Mouse (Mus musculus): ENCODE measurements around the gene Cmas. TPM values are rescaled to one million over a fixed set of nuclear protein-coding genes. Genes with fewer than 3 reads are reported as not detected.

Gene Cmas
- 84.5 and 91.9 TPM in 2 replicates for polyA plus RNA-seq (2014; fragmentation: Nextera tagmentation; extraction: Ambion mirVana)

DNA sequence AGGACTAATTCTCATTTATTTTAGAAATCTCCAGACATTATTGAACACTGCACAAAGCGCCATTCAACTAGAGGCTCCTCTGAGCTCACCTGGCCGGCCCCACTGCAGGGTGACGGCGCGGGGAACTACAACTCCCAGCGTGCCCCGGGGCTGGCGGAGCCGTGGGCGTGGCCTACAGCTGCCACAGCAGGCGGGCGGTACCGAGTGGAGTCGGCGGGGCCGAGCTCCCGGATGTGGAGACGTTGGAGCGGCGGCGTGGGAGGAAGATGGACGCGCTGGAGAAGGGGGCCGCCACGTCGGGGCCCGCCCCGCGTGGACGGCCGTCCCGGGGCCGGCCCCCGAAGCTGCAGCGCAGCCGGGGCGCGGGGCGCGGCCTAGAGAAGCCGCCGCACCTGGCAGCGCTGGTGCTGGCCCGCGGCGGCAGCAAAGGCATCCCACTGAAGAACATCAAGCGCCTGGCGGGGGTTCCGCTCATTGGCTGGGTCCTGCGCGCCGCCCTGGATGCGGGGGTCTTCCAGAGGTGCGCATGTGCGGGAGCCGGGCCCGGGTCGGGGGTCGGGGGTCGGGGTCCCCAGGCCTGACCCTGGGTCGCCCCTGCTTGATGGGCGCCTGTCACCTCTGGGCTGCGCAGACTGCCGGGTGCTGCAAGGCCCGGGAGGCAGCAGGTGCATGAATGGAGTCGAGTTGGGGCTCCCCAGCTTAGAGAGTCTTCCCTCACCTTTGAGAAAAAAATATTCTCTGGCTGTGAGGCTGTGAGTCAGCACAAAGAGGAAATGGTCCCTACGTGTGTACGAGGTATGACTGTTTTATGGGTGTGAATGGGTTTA lies at the start of gene Cmas:
Cmas (plus strand) TSS at position 180 of the 827 bp plus-strand sequence.
- Histone ChIP-seq H3K27me3 (ENCODE audit: control insufficient read depth, insufficient read depth, low read length) (no peaks in the 10 kb centered on the region), H3K4me3 (ENCODE audit: low read depth, low read length) (peak within 1 kb of the TSS; percentile 91), H3K9ac (ENCODE audit: low read length) (peak within 1 kb of the TSS; percentile 82), H3K4me1 (ENCODE audit: control insufficient read depth, insufficient read depth, low read length) (0 out of 2 replicates have a peak, but pooled peaks cover 2% of the 10 kb centered on the region), H3K4me2 (ENCODE audit: low read depth, severe bottlenecking) (peak within 1 kb of the TSS; percentile 69), H3K27ac (replicated peaks; ENCODE audit: low read depth, low read length) (0 out of 2 replicates have a peak within 1 kb of the TSS, but pooled peaks have one; percentile 59), H3K36me3 (ENCODE audit: control insufficient read depth, insufficient read depth, low read length) (no peaks in the 10 kb centered on the region), H3K9me3 (ENCODE audit: control insufficient read depth, low read length) (no peaks in the 10 kb centered on the region)
- DNase-seq (ENCODE audit: low spot score): peak; percentile 92
- WGBS: under 1% methylated on average over 68 of the region's 68 CpGs
- ATAC-seq (ENCODE audit: insufficient number of reproducible peaks, low FRiP score, low TSS enrichment, low read depth): peak; percentile 96

GRCm38 (mm10) chr6:142706688-142707087 lies 49.8 kb upstream of the Cmas start:
- Histone ChIP-seq H3K4me1 (ENCODE audit: control insufficient read depth, insufficient read depth, low read length) (no peaks in the 10 kb centered on the region), H3K36me3 (ENCODE audit: control insufficient read depth, insufficient read depth, low read length) (no peaks in the 10 kb centered on the region), H3K27ac (replicated peaks; ENCODE audit: low read depth, low read length) (no peak overlapping the region), H3K9ac (ENCODE audit: low read length) (no peak overlapping the region), H3K4me2 (ENCODE audit: low read depth, severe bottlenecking) (no peak overlapping the region), H3K27me3 (ENCODE audit: control insufficient read depth, insufficient read depth, low read length) (peaks cover 2% of the 10 kb centered on the region; the same call in 1 of the 2 replicates), H3K4me3 (ENCODE audit: low read depth, low read length) (no peak overlapping the region), H3K9me3 (ENCODE audit: control insufficient read depth, low read length) (no peaks in the 10 kb centered on the region)
- WGBS: 77% methylated on average over 3 of the region's 3 CpGs
- ATAC-seq (ENCODE audit: insufficient number of reproducible peaks, low FRiP score, low TSS enrichment, low read depth): no peak
- DNase-seq (ENCODE audit: low spot score): no peak

DNA sequence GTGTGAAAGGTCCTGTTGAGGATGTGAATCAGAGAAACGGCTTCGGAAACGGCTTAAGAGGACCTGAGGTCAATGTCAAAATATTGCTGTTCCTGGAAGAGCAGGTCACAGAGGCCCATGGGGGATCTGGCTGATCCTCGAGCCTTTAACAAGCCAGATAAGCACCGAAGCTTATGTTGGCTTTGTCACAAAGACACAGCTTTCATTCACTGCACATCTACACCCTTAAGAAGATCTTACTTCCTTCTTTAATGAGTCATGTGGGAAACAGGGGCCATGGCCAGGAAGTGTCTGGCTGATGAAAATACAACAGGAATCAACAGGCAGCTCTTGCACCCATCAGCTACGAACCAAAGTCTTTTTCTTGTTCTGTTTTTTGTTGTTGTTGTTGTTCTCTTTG lies 48.1 kb upstream of the Cmas start:
- no peak for ATAC-seq (ENCODE audit: insufficient number of reproducible peaks, low FRiP score, low TSS enrichment, low read depth)

DNA sequence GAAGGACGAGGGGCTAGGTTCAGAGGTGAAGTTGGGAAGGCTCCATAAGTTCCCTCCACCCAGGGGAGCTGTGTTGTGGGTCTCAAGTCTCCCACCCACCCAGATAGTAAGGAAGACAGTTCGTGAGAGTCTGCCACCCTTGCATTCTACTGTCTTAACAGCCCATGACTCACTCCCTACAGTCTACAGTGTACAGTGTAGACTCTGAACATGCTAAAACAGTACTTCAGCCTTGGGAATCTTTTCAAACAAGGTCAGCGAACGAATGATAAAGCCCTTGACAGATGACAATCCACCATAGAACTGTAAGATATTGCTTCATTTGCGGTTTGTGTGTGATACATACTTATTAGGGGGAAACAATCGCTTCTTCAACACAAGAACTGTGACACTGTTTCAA lies 45.8 kb upstream of the Cmas start:
- Histone ChIP-seq H3K4me1 (ENCODE audit: control insufficient read depth, insufficient read depth, low read length) (no peaks in the 10 kb centered on the region), H3K4me2 (ENCODE audit: low read depth, severe bottlenecking) (no peak overlapping the region), H3K27me3 (ENCODE audit: control insufficient read depth, insufficient read depth, low read length) (no peaks in the 10 kb centered on the region), H3K9me3 (ENCODE audit: control insufficient read depth, low read length) (no peaks in the 10 kb centered on the region), H3K9ac (ENCODE audit: low read length) (no peak overlapping the region), H3K27ac (replicated peaks; ENCODE audit: low read depth, low read length) (no peak overlapping the region), H3K4me3 (ENCODE audit: low read depth, low read length) (no peak overlapping the region), H3K36me3 (ENCODE audit: control insufficient read depth, insufficient read depth, low read length) (no peaks in the 10 kb centered on the region)
- no peak for ATAC-seq (ENCODE audit: insufficient number of reproducible peaks, low FRiP score, low TSS enrichment, low read depth)
- no peak for DNase-seq (ENCODE audit: low spot score)
- 87% methylated on average over 6 of the region's 6 CpGs for WGBS

More for the DNA sequence above, 48.1 kb upstream of the Cmas start:
- H3K27me3 ChIP-seq (ENCODE audit: control insufficient read depth, insufficient read depth, low read length): peaks cover 1% of the 10 kb centered on the region; the same call in 1 of the 2 replicates
- H3K9me3 ChIP-seq (ENCODE audit: control insufficient read depth, low read length): no peaks in the 10 kb centered on the region
- WGBS: 91% methylated on average over 6 of the region's 6 CpGs
- DNase-seq (ENCODE audit: low spot score): no peak
- H3K4me1 ChIP-seq (ENCODE audit: control insufficient read depth, insufficient read depth, low read length): no peaks in the 10 kb centered on the region
- no peak overlapping the region for H3K9ac ChIP-seq (ENCODE audit: low read length)
- H3K36me3 ChIP-seq (ENCODE audit: control insufficient read depth, insufficient read depth, low read length): no peaks in the 10 kb centered on the region
- H3K4me3 ChIP-seq (ENCODE audit: low read depth, low read length): no peak overlapping the region
- H3K27ac ChIP-seq (replicated peaks; ENCODE audit: low read depth, low read length): no peak overlapping the region
- no peak overlapping the region for H3K4me2 ChIP-seq (ENCODE audit: low read depth, severe bottlenecking)

- Histone ChIP-seq H3K9ac (ENCODE audit: low read length) (no peak overlapping the region), H3K36me3 (ENCODE audit: control insufficient read depth, insufficient read depth, low read length) (no peaks in the 10 kb centered on the region), H3K4me1 (ENCODE audit: control insufficient read depth, insufficient read depth, low read length) (no peaks in the 10 kb centered on the region), H3K27ac (replicated peaks; ENCODE audit: low read depth, low read length) (no peak overlapping the region), H3K4me2 (ENCODE audit: low read depth, severe bottlenecking) (no peak overlapping the region), H3K9me3 (ENCODE audit: control insufficient read depth, low read length) (no peaks in the 10 kb centered on the region), H3K4me3 (ENCODE audit: low read depth, low read length) (no peak overlapping the region), H3K27me3 (ENCODE audit: control insufficient read depth, insufficient read depth, low read length) (no peaks in the 10 kb centered on the region)
- ATAC-seq (ENCODE audit: insufficient number of reproducible peaks, low FRiP score, low TSS enrichment, low read depth): no peak
- no peak for DNase-seq (ENCODE audit: low spot score)
- 60% methylated on average over 4 of the region's 4 CpGs for WGBS
Observed at GRCm38 (mm10) chr6:142711106-142711505, 45.4 kb upstream of the Cmas start.

DNA sequence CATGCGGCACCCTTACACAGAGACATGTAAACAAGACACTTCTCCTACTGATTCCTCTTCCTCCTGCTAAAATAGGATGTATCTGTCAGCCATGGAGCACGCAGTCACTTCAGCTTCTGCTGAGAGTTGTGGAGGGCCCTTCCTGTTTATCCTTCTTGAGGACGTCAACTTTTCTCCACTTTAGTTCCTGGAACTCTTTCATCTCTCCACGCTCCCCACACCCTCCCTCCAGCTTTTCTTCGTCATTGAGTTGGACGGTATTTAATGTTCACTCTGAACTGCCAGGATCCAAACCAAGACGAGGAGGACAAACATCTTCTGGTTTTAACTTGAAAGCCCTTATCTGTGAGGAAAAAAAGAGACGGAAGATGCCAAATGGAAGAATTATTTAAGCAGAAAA lies 41.5 kb upstream of the Cmas start:
- no peak for ATAC-seq (ENCODE audit: insufficient number of reproducible peaks, low FRiP score, low TSS enrichment, low read depth)
- H3K4me3 ChIP-seq (ENCODE audit: low read depth, low read length): no peak overlapping the region
- H3K9me3 ChIP-seq (ENCODE audit: control insufficient read depth, low read length): no peaks in the 10 kb centered on the region
- no peak overlapping the region for H3K9ac ChIP-seq (ENCODE audit: low read length)
- H3K36me3 ChIP-seq (ENCODE audit: control insufficient read depth, insufficient read depth, low read length): no peaks in the 10 kb centered on the region
- no peak for DNase-seq (ENCODE audit: low spot score)
- H3K27me3 ChIP-seq (ENCODE audit: control insufficient read depth, insufficient read depth, low read length): no peaks in the 10 kb centered on the region
- WGBS: 84% methylated on average over 8 of the region's 8 CpGs
- H3K27ac ChIP-seq (replicated peaks; ENCODE audit: low read depth, low read length): no peak overlapping the region
- H3K4me1 ChIP-seq (ENCODE audit: control insufficient read depth, insufficient read depth, low read length): no peaks in the 10 kb centered on the region
- no peak overlapping the region for H3K4me2 ChIP-seq (ENCODE audit: low read depth, severe bottlenecking)

DNA sequence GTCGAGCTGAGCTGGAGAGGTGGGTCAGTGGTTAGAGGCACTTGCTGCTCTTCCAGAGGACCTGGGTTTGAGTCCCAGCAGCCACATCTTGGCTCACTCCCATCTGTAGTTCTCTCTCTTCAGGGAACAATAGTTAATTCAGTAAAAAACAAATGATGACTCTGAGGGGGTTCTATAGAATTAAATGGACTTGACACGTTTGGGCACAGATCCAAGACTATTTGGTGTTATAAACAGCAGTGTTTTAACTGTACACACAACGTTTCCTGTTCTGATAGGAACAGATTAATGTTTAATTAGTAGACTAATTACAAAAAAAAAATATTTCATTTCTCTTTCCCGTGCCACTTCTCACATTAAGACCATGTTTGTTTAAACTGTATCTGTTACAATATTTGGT lies 39.3 kb upstream of the Cmas start:
- 81% methylated on average over 4 of the region's 4 CpGs for WGBS
- H3K27ac ChIP-seq (replicated peaks; ENCODE audit: low read depth, low read length): no peak overlapping the region

DNA sequence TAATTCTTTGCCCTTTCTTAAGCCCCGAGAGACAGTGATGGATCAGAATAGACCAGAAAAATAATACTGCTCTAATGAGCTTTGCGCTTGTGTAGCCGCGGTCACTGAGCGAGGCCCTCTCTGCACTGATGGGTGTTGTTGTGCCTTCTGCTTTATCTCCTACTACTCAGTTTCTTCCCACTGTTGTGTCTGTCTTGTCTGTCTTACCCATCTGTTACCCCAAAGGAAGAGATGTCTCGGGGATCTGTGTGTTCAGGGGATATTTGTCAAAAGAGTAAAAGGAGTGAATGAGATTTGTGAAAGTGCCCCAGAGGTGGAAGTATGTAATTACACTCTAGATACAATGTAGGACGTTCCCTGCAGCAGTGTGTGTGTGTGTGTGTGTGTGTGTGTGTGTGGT lies 38.3 kb upstream of the Cmas start:
- Histone ChIP-seq H3K27ac (replicated peaks; ENCODE audit: low read depth, low read length) (no peak overlapping the region), H3K4me3 (ENCODE audit: low read depth, low read length) (no peak overlapping the region), H3K9me3 (ENCODE audit: control insufficient read depth, low read length) (no peaks in the 10 kb centered on the region), H3K36me3 (ENCODE audit: control insufficient read depth, insufficient read depth, low read length) (no peaks in the 10 kb centered on the region), H3K4me2 (ENCODE audit: low read depth, severe bottlenecking) (no peak overlapping the region), H3K9ac (ENCODE audit: low read length) (no peak overlapping the region), H3K27me3 (ENCODE audit: control insufficient read depth, insufficient read depth, low read length) (no peaks in the 10 kb centered on the region), H3K4me1 (ENCODE audit: control insufficient read depth, insufficient read depth, low read length) (no peaks in the 10 kb centered on the region)
- WGBS: 86% methylated on average over 7 of the region's 7 CpGs
- no peak for DNase-seq (ENCODE audit: low spot score)
- ATAC-seq (ENCODE audit: insufficient number of reproducible peaks, low FRiP score, low TSS enrichment, low read depth): no peak

More for the DNA sequence above, 39.3 kb upstream of the Cmas start:
- Histone ChIP-seq H3K4me1 (ENCODE audit: control insufficient read depth, insufficient read depth, low read length) (no peaks in the 10 kb centered on the region), H3K27me3 (ENCODE audit: control insufficient read depth, insufficient read depth, low read length) (no peaks in the 10 kb centered on the region), H3K36me3 (ENCODE audit: control insufficient read depth, insufficient read depth, low read length) (no peaks in the 10 kb centered on the region), H3K9me3 (ENCODE audit: control insufficient read depth, low read length) (no peaks in the 10 kb centered on the region), H3K4me3 (ENCODE audit: low read depth, low read length) (no peak overlapping the region), H3K9ac (ENCODE audit: low read length) (no peak overlapping the region), H3K4me2 (ENCODE audit: low read depth, severe bottlenecking) (no peak overlapping the region)
- ATAC-seq (ENCODE audit: insufficient number of reproducible peaks, low FRiP score, low TSS enrichment, low read depth) (no peak), DNase-seq (ENCODE audit: low spot score) (no peak)
